Mouse (Mus musculus) midbrain, embryonic 16.5 days (tissue): ENCODE data around the gene 3830406C13Rik. TPM values are rescaled to one million over a fixed set of nuclear protein-coding genes. Genes with fewer than 3 reads are reported as not detected.

Experiments used
- ATAC-seq: fragments of 200-750 bp; cut with Nextera tagmentation; 2 replicates; pipeline ENCODE4 v1.8.0; 2017; ENCODE audit warnings: moderate TSS enrichment
- H3K27ac ChIP-seq: fragments of 300-500 bp; sonication (generic); 2 replicates; pipeline ENCODE4 v1.5.1; 2014; ENCODE audit warnings: mild to moderate bottlenecking, low read length, mixed read lengths
- H3K27me3 ChIP-seq: fragments of 300-500 bp; sonication (generic); 2 replicates; pipeline ENCODE4 v1.6.1; 2014; ENCODE audit warnings: low read depth, low read length, mixed read lengths; ENCODE audit not compliant: control insufficient read depth, insufficient read depth
- H3K36me3 ChIP-seq: fragments of 300-500 bp; sonication (generic); 2 replicates; pipeline ENCODE4 v1.6.1; 2014; ENCODE audit warnings: mild to moderate bottlenecking, low read length, moderate library complexity, mixed read lengths; ENCODE audit not compliant: control insufficient read depth, insufficient read depth
- H3K4me1 ChIP-seq: fragments of 300-500 bp; sonication (generic); 2 replicates; pipeline ENCODE4 v1.6.1; 2014; ENCODE audit warnings: mild to moderate bottlenecking, low read length, mixed read lengths; ENCODE audit not compliant: control insufficient read depth, insufficient read depth
- H3K4me2 ChIP-seq: fragments of 300-500 bp; sonication (generic); 2 replicates; pipeline ENCODE4 v1.6.1; 2014; ENCODE audit warnings: mild to moderate bottlenecking, low read length, mixed read lengths
- H3K4me3 ChIP-seq: fragments of 300-500 bp; sonication (generic); 2 replicates; pipeline ENCODE4 v1.5.1; 2014; ENCODE audit warnings: low read depth, mild to moderate bottlenecking, low read length, moderate library complexity, mixed read lengths
- H3K9ac ChIP-seq: fragments of 300-500 bp; sonication (generic); 2 replicates; pipeline ENCODE4 v1.6.1; 2014; ENCODE audit warnings: low read depth, low read length, mixed read lengths
- H3K9me3 ChIP-seq: fragments of 300-500 bp; sonication (generic); replicated peaks from 2 replicates; pipeline ENCODE4 v1.6.1; 2014; ENCODE audit warnings: mild to moderate bottlenecking, low read length, mixed read lengths; ENCODE audit not compliant: control insufficient read depth, poor library complexity, severe bottlenecking
- WGBS: fragments of 180-500 bp; shearing (Covaris S2); extraction: QIAGEN DNeasy Blood & Tissue Kit; methylation state at CpG from one replicate; pipeline ENCODE4 v1.1.7; 2014; 5-methylcytosine and 5-hydroxymethylcytosine counted together
- polyA plus RNA-seq: library from polyadenylated mRNA; unstranded; fragments of >200 nt; fragmentation: Nextera tagmentation; extraction: Ambion mirVana; gene quantifications from 2 replicates; pipeline ENCODE4 v1.2.1, GENCODE M21; 2015

Gene 3830406C13Rik
- polyA plus RNA-seq, 1 experiment from 2014 or later, result 40.1 TPM

DNA sequence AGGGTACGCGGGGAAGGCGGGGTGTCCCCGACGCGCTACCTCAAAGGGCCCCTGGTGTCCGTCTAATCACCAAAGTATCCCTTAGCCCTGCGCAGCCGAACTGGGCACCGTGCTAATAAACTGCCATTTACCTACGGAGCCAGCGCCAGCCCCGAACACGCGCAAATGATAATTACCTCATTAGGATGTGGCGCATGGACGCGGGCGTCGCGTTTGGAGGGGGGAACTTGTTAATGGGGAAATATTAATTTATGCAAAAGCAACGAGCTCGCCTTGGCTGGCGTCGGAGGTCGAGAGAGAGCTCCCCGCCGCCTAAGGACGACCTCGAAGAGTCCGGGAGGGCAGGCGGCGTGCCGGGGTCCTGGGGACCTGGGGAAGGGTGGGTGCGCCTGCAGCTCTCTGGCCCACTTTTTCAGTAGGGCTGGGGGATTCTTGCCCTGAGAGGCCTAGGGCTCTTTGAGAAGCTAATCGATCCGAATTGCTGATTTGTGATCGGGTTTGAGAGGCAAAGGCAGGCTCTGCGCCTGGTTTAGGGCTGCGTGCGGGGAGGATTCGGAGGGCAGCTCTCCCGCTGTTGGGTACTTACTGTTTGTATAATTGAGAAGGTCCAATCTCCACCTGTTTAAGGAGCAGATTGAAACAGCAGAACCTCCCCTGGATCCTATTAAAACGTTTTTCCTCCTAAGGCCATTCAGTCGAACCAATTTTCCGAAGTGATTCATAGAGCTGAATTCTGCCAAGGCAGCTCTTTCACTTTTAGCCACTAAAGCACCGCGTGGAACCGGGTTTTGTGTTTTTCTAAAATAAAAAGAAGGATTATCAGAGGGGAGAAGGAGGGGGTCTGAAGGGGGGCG lies 62.3 kb downstream of the 3830406C13Rik start:
- Histone ChIP-seq H3K9ac (no peak overlapping the region), H3K27me3 (peaks cover 62% of the 10 kb centered on the region), H3K4me2 (peak overlapping the region; percentile 25; the same call in 1 of the 2 replicates), H3K4me3 (peak overlapping the region; percentile 10; the same call in 1 of the 2 replicates), H3K9me3 (no peaks in the 10 kb centered on the region), H3K36me3 (no peaks in the 10 kb centered on the region), H3K4me1 (peaks cover 4% of the 10 kb centered on the region; the same call in 1 of the 2 replicates), H3K27ac (no peak overlapping the region)
- no peak for ATAC-seq
- WGBS, result under 1% methylated on average over 50 of the region's 50 CpGs

DNA sequence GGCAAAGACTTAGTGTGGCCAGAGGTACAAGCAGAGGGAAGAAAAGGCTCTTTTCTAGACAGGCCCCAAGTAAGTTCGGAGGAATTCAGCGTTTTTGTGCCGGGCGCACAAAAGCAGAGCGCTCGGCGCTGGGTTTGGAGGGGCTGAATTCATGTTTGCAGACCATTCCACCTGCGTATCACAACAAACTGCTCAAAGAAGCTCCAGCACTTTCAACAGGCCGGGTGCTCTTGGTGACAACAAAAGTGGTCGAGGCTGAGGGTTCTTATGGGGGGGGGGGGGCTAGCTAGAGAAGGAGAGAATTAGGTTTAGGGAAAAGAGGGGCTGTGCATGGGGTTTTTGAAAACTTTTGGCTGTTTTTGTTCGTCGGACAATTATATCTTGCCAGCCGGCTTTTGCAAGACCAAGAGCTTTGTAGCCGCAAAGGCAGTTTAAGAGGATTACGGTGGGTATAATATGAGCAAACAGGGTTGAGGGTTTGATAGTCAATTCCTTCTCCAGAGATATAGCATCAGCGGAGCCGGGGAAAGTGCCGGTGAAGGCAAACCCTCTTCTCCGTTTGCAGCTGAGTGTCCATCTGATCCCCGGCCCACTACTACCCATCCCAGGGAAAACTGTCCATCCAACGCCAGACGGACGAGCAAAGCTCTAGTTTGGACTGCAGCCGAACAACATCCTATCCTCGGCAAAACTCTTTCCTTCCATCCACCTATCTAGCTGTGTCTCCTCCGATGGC lies 63.1 kb downstream of the 3830406C13Rik start:
- H3K27me3 ChIP-seq, result peaks cover 67% of the 10 kb centered on the region
- no peak overlapping the region for H3K4me3 ChIP-seq
- ATAC-seq, result no peak
- peak overlapping the region; percentile 25; the same call in 1 of the 2 replicates for H3K4me2 ChIP-seq
- H3K9ac ChIP-seq, result no peak overlapping the region
- 1% methylated on average over 26 of the region's 26 CpGs for WGBS
- H3K9me3 ChIP-seq, result no peaks in the 10 kb centered on the region
- peaks cover 3% of the 10 kb centered on the region; the same call in 1 of the 2 replicates for H3K4me1 ChIP-seq
- no peaks in the 10 kb centered on the region for H3K36me3 ChIP-seq
- no peak overlapping the region for H3K27ac ChIP-seq

DNA sequence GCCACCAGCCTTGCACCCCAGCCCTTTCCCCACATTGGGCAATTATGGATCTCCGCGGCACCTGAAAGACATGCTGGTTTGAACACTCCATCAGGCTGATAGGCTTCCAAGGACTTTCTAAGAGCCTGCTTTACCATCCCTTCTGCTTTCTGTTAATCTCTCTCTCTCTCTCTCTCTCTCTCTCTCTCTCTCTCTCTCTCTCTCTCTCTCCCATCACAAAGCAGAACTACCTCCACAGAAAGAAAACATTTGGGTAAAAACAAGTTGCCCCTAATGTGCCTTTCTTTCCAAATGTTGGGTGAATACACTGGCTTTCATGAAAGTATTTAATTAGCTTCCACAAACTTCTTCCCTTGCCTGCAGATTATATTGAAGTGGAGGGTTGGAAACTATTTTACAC lies 64.1 kb downstream of the 3830406C13Rik start, which contains the start of gene Fezf2:
Fezf2 (minus strand) TSS at position 101 of the 400 bp plus-strand sequence.
- no peak within 1 kb of the TSS for H3K9ac ChIP-seq
- peaks cover 70% of the 10 kb centered on the region for H3K27me3 ChIP-seq
- WGBS, result 5% methylated on average over 2 of the region's 2 CpGs
- H3K4me2 ChIP-seq, result no peak within 1 kb of the TSS
- H3K27ac ChIP-seq, result no peak within 1 kb of the TSS
- no peak for ATAC-seq
- H3K36me3 ChIP-seq, result no peaks in the 10 kb centered on the region
- no peak within 1 kb of the TSS for H3K4me3 ChIP-seq
- peaks cover 3% of the 10 kb centered on the region; the same call in 1 of the 2 replicates for H3K4me1 ChIP-seq
- no peaks in the 10 kb centered on the region for H3K9me3 ChIP-seq

DNA sequence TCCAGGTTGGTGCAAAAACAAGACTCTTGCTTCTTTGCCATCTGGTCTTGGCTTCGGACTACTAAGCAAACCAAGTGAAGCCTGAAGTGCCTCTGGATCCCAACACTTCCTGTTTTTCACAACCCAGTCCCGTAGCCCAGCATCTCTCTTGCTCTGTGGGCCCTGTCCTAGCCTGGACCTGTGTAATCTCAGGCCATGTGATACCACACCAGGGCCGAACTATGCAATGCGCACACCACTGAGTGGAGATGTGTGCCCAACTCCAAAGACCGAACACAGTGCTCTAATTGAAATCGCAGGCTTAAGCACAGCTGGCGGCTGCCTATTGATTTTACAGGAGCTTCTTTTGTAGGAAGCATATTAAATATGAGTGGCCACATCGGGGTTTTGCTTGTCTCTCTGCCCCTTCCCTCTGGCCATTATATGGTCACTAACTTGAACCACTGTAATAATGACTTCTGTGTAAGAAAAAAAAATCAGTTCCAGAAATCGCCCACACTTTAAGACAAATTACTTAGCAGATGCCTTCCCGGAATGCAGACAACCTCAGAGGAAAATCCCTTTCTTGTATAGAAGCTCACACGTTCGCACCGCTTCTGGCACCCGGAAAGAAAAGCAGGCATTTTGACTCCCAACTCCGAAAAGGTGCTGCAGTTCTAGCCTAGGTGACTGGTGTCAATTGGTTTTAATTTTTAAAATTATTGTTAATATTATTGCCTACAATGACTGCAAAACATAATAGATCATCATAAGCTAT lies 65.5 kb downstream of the 3830406C13Rik start:
- Histone ChIP-seq H3K4me3 (no peak overlapping the region), H3K9me3 (no peaks in the 10 kb centered on the region), H3K27me3 (peaks cover 69% of the 10 kb centered on the region), H3K36me3 (no peaks in the 10 kb centered on the region), H3K27ac (no peak overlapping the region), H3K4me1 (peaks cover 3% of the 10 kb centered on the region; the same call in 1 of the 2 replicates), H3K9ac (no peak overlapping the region), H3K4me2 (no peak overlapping the region)
- ATAC-seq, result no peak
- 9% methylated on average over 15 of the region's 15 CpGs for WGBS

DNA sequence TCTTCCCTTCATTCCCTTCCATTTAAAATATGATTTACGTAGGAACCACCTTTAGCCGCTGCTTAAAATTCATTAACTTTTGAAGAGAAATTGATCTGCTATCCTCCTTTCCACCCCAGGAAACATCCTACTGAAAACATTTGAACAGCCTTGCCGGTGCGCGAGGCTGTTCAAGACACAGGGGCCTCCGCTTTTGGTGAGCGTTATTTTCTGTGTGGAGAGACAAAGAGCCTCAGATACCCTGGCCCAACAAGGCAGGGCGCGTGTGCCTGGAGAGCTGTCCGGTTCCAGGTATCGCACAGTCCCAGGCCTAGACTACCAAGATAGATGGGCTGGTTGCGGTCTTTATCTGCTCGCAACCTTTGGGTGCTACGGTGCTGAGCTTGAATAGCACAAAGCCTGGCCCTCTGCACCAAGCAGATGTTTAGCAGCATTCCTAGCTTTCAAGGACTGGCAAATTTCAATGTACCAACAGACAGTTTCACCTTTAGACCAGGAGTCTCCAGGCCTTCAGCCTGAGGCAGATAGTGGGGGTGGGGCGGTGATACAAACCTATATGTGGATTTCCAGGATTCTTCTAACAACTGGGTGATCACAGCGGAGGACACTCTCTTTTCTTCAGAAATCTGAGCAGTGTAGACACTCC lies 66.4 kb downstream of the 3830406C13Rik start:
- H3K9ac ChIP-seq, result no peak overlapping the region
- peaks cover 65% of the 10 kb centered on the region for H3K27me3 ChIP-seq
- ATAC-seq, result 0 out of 2 replicates have a peak, but pooled peaks have one; percentile 20
- no peaks in the 10 kb centered on the region for H3K4me1 ChIP-seq
- no peaks in the 10 kb centered on the region for H3K9me3 ChIP-seq
- WGBS, result 8% methylated on average over 16 of the region's 16 CpGs
- no peak overlapping the region for H3K4me2 ChIP-seq
- no peak overlapping the region for H3K4me3 ChIP-seq
- no peaks in the 10 kb centered on the region for H3K36me3 ChIP-seq
- no peak overlapping the region for H3K27ac ChIP-seq

Other genes starting within 250 kb of the 3830406C13Rik start
- gene Gm49355, start 197 bp upstream of the 3830406C13Rik start, polyA plus RNA-seq, result 0.14 and 0.21 TPM in 2 replicates
- gene Fezf2, start 64.0 kb downstream of the 3830406C13Rik start, polyA plus RNA-seq, result 2.4 and 2.8 TPM in 2 replicates